Mouse (Mus musculus) stomach, adult 2 months (tissue): Measurements from ENCODE around the gene Epp13. TPM values are rescaled to one million over a fixed set of nuclear protein-coding genes. Genes with fewer than 3 reads are reported as not detected.

Experiments
- polyA plus RNA-seq: library from polyadenylated mRNA; depleted of rRNA; stranded (reverse); fragments of >200 nt; gene quantifications from 2 replicates; pipeline ENCODE4 v1.2.3, GENCODE M21; 2012; rRNA removed

Gene Epp13
- polyA plus RNA-seq, result 1.3 TPM in 1 of 2 replicates, not detected in the other

GRCm38 (mm10) chr7:6252410-6252809 lies at the start of gene Epp13:
Epp13 (plus strand) TSS chr7:6252710.

DNA sequence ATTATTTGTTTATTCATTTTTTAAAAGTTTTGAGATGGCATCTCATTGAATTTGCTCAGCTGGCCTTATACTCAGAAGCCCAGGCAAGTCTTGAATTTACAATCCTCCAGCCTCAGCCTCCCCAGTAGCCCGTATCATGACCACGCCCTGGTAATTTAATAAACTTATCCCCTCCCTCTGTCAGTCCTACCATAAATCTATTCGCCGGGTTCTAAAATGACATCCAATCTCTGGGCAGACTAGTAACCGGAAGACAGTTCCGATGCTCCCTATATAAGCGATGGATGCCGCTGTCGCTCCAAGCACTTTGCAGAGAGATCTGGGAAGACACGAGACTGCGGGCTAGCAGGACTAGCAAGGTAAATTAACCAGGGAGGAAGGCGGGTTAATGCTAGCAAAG lies 30.5 kb upstream of the Epp13 start, which contains the start of gene Zscan5b:
Zscan5b (plus strand) TSS at position 301 of the 400 bp plus-strand sequence.

GRCm38 (mm10) chr7:6285842-6286705 lies 33.6 kb downstream of the Epp13 start, which contains the start of gene Zfp667:
Zfp667 (plus strand) TSS chr7:6286579.

DNA sequence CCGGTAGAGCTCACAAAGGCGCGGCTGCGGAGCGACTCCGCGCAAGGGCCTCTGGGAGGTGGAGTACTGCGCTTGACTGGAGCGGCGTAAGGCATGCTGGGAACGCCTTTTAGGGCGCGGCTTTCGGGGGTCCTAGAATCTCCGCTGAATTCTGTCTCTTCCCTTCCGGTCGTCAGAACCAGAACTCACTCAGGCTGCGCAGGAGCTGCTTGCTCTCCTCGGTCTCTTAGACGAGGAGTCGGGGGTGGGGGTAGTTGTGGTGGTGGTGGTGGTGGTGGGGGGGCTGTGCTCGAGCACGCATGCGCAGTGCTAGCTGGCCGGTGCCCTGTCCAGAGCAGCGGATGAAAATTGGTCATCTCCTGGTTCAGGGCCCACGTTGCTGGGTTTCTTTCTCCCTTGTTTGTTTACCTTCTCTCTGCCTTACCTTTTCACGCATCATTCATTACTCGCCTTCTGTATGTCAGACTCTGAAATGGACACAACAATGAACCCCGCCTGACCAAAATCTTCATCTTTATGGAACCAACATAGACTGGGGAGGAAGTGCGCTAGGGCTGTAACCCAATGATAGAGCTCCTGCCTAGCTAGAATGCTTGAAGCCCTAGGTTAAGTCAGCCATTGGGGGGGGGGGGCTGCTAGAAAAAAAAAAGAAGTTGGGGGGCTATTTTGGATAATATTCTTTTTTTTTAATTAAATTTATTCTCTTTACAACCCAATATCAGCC lies 78.9 kb downstream of the Epp13 start, which contains the start of gene Zfp583:
Zfp583 (minus strand) TSS at position 53 of the 724 bp plus-strand sequence.

Other genes with a start within 250 kb of the Epp13 start
- gene Vmn1r65, start 241.7 kb upstream of the Epp13 start, polyA plus RNA-seq, result not detected in 2 replicates
- gene Nlrp4c, start 207.5 kb upstream of the Epp13 start, polyA plus RNA-seq, result not detected in 2 replicates
- 22.2 and 29.0 TPM in 2 replicates for gene Zfp787, start 96.7 kb upstream of the Epp13 start, polyA plus RNA-seq
- 12.4 and 21.2 TPM in 2 replicates for gene Zfp444, start 80.5 kb upstream of the Epp13 start, polyA plus RNA-seq
- not detected in 2 replicates for gene Galp, start 55.6 kb upstream of the Epp13 start, polyA plus RNA-seq
- not detected in 2 replicates for gene Zscan5b, start 30.4 kb upstream of the Epp13 start, polyA plus RNA-seq
- gene Zfp667, start 33.9 kb downstream of the Epp13 start, polyA plus RNA-seq, result 0.05 and 0.12 TPM in 2 replicates
- 0.09 TPM in 1 of 2 replicates, not detected in the other for gene Zfp583, start 78.6 kb downstream of the Epp13 start, polyA plus RNA-seq
- not detected in 2 replicates for gene Gm3854, start 91.0 kb downstream of the Epp13 start, polyA plus RNA-seq
- 0.01 TPM in 1 of 2 replicates, not detected in the other for gene Zfp78, start 110.6 kb downstream of the Epp13 start, polyA plus RNA-seq
- 0.17 and 0.54 TPM in 2 replicates for gene Zfp28, start 130.6 kb downstream of the Epp13 start, polyA plus RNA-seq
- not detected in 2 replicates for gene Smim17, start 146.0 kb downstream of the Epp13 start, polyA plus RNA-seq
- gene Gm20715, start 157.6 kb downstream of the Epp13 start, polyA plus RNA-seq, result not detected in 2 replicates
- not detected in 2 replicates for gene Olfr1344, start 186.0 kb downstream of the Epp13 start, polyA plus RNA-seq
- gene Olfr1336, start 203.5 kb downstream of the Epp13 start, polyA plus RNA-seq, result not detected in 2 replicates
- gene Olfr1346, start 214.4 kb downstream of the Epp13 start, polyA plus RNA-seq, result not detected in 2 replicates
- gene Olfr5, start 234.2 kb downstream of the Epp13 start, polyA plus RNA-seq, result not detected in 2 replicates
- not detected in 2 replicates for gene Olfr1347, start 247.0 kb downstream of the Epp13 start, polyA plus RNA-seq